Mouse (Mus musculus): Measurements from ENCODE around the gene Mtmr12. TPM values are rescaled to one million over a fixed set of nuclear protein-coding genes. Genes with fewer than 3 reads are reported as not detected.
A peak's percentile ranks its signal among the peaks of the same experiment; 100 is the strongest.

Mtmr12 gene
- polyA plus RNA-seq, 1 experiment = 24.7 TPM

DNA sequence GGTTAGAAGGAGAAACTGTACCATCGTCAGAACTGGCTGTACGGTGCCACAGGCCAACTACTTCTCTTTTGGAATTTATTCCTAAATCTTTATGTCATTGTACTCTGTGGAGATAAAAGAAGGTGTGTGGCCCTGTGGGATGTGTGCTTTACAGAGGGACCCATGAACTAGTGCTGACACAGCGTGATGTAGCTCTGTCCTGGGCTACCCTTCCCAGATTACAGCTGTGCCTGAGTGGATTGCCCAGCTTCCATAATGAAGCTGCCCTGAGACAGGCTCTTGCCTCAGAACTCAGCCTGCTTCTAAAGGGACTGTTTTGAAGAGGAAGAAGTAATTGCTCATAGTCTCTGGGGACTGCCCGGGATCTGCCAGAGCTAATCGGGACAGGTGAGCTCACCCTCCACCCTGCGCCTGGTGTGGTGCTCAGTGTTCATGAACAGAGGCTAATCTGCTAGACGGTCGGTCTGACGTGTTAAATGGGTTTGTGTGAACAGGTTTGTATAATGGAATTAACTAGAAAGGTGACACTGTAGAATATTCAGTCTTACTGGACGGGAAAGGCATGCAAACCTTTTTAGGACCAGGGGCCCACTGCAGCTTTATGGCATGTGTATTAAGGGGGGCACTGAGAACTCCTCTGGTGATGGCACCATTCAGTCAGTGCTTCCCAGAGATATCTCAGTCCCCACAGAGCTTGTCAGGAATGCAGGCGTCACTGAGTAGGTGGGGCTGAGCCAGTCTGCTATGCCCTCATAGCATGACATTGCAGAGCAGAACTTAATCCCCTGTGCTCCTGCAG, 41.7 kb downstream of the Mtmr12 start:
- Histone ChIP-seq H3K36me3 (ENCODE audit: control insufficient read depth, insufficient read depth, low read length) (peaks cover 47% of the 10 kb centered on the region), H3K27ac (ENCODE audit: insufficient read depth, low read depth, low read length) (no peak overlapping the region), H3K27me3 (ENCODE audit: control insufficient read depth, insufficient read depth, low read length) (no peaks in the 10 kb centered on the region), H3K4me1 (ENCODE audit: control insufficient read depth, insufficient read depth, insufficient read length, low read length) (no peaks in the 10 kb centered on the region), H3K4me3 (ENCODE audit: low read depth, low read length) (no peak overlapping the region)
- 85% methylated on average over 11 of the region's 11 CpGs for WGBS
- TF ChIP-seq POLR2A (IDR thresholded peaks at IDR 0.05; ENCODE audit: low read depth, low read length) (no peak), CTCF (IDR thresholded peaks at IDR 0.05; ENCODE audit: extremely low read depth, insufficient read length, insufficient replicate concordance, low read depth, low read length) (no peak)

DNA sequence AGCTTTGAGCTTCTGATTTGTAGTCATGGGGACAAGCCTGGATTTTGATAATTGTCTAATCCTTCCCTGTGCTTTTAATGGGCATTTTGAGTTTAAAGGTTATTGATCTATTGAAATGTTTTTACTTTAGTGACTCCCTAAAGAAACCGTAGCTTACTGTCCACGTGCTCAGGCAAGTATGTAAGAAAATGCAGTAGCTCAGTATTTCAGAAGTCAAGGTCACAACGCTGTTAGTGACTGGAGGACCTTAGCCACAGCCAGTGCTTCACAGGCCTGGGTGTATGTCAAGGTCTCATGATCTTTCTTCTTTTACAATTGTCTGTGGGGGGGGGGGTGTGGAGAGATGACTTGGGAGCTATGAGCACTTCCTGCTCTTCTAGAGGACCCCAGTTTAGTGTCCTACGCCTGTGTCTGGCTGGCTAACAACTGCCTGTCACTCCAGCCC, 42.4 kb downstream of the Mtmr12 start:
- no peaks in the 10 kb centered on the region for H3K27me3 ChIP-seq (ENCODE audit: control insufficient read depth, insufficient read depth, low read length)
- no peaks in the 10 kb centered on the region for H3K4me1 ChIP-seq (ENCODE audit: control insufficient read depth, insufficient read depth, insufficient read length, low read length)
- no peak overlapping the region for H3K27ac ChIP-seq (ENCODE audit: insufficient read depth, low read depth, low read length)
- H3K4me3 ChIP-seq (ENCODE audit: low read depth, low read length) = no peak overlapping the region
- WGBS = 89% methylated on average over 4 of the region's 4 CpGs
- H3K36me3 ChIP-seq (ENCODE audit: control insufficient read depth, insufficient read depth, low read length) = peaks cover 51% of the 10 kb centered on the region
- no peak for TF ChIP-seq POLR2A (IDR thresholded peaks at IDR 0.05; ENCODE audit: low read depth, low read length)
- TF ChIP-seq CTCF (IDR thresholded peaks at IDR 0.05; ENCODE audit: extremely low read depth, insufficient read length, insufficient replicate concordance, low read depth, low read length) = no peak

DNA sequence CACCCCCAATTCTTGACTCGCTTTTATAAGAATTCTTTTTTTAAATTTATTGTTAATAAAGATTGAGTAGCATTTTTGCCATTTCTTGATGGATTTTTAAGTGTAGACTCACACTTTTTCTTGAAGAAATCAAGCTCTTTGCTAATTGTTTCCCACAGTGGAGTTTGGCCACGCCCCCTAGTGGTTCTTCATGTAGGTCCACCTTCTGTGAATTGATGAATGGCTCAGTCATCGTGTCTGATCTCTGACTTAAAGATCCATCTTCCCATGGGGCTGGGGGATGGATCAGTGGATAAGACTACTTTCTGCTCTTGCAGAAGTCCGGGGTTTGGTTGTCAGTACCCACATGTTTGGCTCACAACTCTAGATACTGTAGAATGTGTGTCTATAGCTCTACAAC, 43.5 kb downstream of the Mtmr12 start:
- WGBS = 48% methylated on average over 4 of the region's 4 CpGs
- TF ChIP-seq CTCF (IDR thresholded peaks at IDR 0.05; ENCODE audit: extremely low read depth, insufficient read length, insufficient replicate concordance, low read depth, low read length) = peak; percentile 16; the same call in 1 of the 2 replicates
- TF ChIP-seq POLR2A (IDR thresholded peaks at IDR 0.05; ENCODE audit: low read depth, low read length) = no peak
- H3K27me3 ChIP-seq (ENCODE audit: control insufficient read depth, insufficient read depth, low read length) = no peaks in the 10 kb centered on the region
- H3K36me3 ChIP-seq (ENCODE audit: control insufficient read depth, insufficient read depth, low read length) = peaks cover 52% of the 10 kb centered on the region
- no peak overlapping the region for H3K4me3 ChIP-seq (ENCODE audit: low read depth, low read length)
- no peaks in the 10 kb centered on the region for H3K4me1 ChIP-seq (ENCODE audit: control insufficient read depth, insufficient read depth, insufficient read length, low read length)
- no peak overlapping the region for H3K27ac ChIP-seq (ENCODE audit: insufficient read depth, low read depth, low read length)

DNA sequence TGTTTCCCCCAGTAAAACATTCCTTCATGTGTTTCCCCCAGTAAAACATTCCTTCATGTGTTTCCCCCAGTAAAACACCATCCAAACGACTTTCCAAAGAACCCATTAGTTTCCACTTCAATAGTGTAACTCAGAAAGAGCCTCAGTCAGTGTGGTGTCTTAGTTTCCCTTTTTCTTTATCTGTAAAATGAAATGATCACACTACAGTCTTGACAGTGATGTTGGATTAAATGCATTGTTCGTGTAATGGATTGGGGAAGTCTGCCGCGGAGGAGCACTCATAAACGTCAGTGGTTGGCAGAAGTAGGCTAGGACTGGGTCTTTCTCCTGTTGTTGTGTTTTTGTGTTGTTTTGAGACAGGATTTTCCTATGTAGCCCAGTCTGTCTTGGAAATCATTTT, 45.5 kb downstream of the Mtmr12 start:
- Histone ChIP-seq H3K4me1 (ENCODE audit: control insufficient read depth, insufficient read depth, insufficient read length, low read length) (no peaks in the 10 kb centered on the region), H3K27ac (ENCODE audit: insufficient read depth, low read depth, low read length) (no peak overlapping the region), H3K27me3 (ENCODE audit: control insufficient read depth, insufficient read depth, low read length) (no peaks in the 10 kb centered on the region), H3K36me3 (ENCODE audit: control insufficient read depth, insufficient read depth, low read length) (peaks cover 42% of the 10 kb centered on the region), H3K4me3 (ENCODE audit: low read depth, low read length) (no peak overlapping the region)
- WGBS = 88% methylated on average over 5 of the region's 5 CpGs
- TF ChIP-seq CTCF (IDR thresholded peaks at IDR 0.05; ENCODE audit: extremely low read depth, insufficient read length, insufficient replicate concordance, low read depth, low read length) = no peak
- no peak for TF ChIP-seq POLR2A (IDR thresholded peaks at IDR 0.05; ENCODE audit: low read depth, low read length)

DNA sequence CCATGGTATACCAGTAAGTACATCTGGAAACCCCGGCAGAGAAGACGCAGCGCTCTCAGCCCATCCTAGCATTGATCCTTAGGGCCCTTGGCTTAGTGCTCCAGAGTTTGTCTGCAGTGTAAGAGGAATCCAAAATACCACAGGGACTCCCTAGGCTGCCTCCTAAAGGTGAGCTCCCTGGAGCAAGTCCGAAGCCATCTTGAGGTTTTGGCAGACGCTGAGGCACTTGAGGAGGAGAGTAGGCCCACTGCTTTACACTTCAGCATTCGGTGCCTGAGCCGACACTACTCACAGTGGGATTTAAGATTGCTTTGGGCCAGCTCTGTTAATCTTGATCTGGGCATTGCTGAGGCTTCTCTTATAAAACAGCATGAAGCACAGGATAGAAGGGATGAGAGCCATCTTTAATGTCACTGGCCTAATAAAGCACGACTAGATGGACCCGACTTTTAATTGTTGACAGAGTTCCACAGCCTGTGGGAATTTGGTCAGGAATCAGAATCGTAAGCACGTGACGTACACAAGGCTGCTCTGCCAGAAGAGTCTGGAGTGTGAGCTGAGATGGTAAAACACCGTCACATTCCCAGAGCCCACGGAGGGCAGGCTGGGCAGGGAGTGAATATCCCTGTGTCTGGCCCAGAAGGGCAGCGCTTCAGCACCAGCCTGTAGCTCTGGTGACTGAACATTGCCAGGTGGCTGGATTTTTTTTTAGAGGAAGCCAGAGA, 46.8 kb downstream of the Mtmr12 start:
- no peaks in the 10 kb centered on the region for H3K27me3 ChIP-seq (ENCODE audit: control insufficient read depth, insufficient read depth, low read length)
- 94% methylated on average over 15 of the region's 15 CpGs for WGBS

DNA sequence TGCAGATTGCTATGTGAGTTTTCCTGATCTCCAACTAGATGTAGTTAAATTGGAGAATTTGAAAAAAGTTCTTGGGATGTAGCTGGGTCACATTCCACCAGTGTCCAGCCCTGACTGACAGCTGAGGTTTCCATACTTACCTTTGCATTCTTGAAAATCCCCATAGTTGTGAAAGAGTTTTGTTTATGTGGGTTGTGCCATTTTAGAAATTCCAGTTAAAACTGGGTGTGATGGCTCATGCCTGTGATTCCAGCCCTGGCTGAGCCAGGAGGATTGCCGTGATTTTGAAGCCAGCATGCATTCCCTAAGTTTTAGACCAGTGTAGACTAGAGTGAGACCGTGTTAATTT, 47.3 kb downstream of the Mtmr12 start:
- Histone ChIP-seq H3K4me3 (ENCODE audit: low read depth, low read length) (no peak overlapping the region), H3K27me3 (ENCODE audit: control insufficient read depth, insufficient read depth, low read length) (no peaks in the 10 kb centered on the region), H3K27ac (ENCODE audit: insufficient read depth, low read depth, low read length) (no peak overlapping the region), H3K4me1 (ENCODE audit: control insufficient read depth, insufficient read depth, insufficient read length, low read length) (no peaks in the 10 kb centered on the region), H3K36me3 (ENCODE audit: control insufficient read depth, insufficient read depth, low read length) (peaks cover 34% of the 10 kb centered on the region)
- TF ChIP-seq POLR2A (IDR thresholded peaks at IDR 0.05; ENCODE audit: low read depth, low read length) (no peak), CTCF (IDR thresholded peaks at IDR 0.05; ENCODE audit: extremely low read depth, insufficient read length, insufficient replicate concordance, low read depth, low read length) (no peak)
- 95% methylated on average over 2 of the region's 2 CpGs for WGBS

More for the DNA sequence above, 46.8 kb downstream of the Mtmr12 start:
- Histone ChIP-seq H3K4me1 (ENCODE audit: control insufficient read depth, insufficient read depth, insufficient read length, low read length) (no peaks in the 10 kb centered on the region), H3K27ac (ENCODE audit: insufficient read depth, low read depth, low read length) (no peak overlapping the region), H3K4me3 (ENCODE audit: low read depth, low read length) (no peak overlapping the region), H3K36me3 (ENCODE audit: control insufficient read depth, insufficient read depth, low read length) (peaks cover 35% of the 10 kb centered on the region)
- TF ChIP-seq POLR2A (IDR thresholded peaks at IDR 0.05; ENCODE audit: low read depth, low read length) = no peak
- TF ChIP-seq CTCF (IDR thresholded peaks at IDR 0.05; ENCODE audit: extremely low read depth, insufficient read length, insufficient replicate concordance, low read depth, low read length) = no peak
